Mouse (Mus musculus) thymus, adult 2 months (tissue): ENCODE results near the gene Adgre4. TPM values are rescaled to one million over a fixed set of nuclear protein-coding genes. Genes with fewer than 3 reads are reported as not detected.

Source experiments
- DNase-seq: peaks from one replicate; pipeline ENCODE4 v3.0.0; 2021
- H3K27ac ChIP-seq: fragments of 200-500 bp; 2 replicates; pipeline ENCODE4 v1.5.1; 2012; ENCODE audit warnings: low read length, control low read depth; ENCODE audit not compliant: control insufficient read depth, insufficient read depth
- H3K27me3 ChIP-seq: fragments of 200-500 bp; 2 replicates; pipeline ENCODE4 v1.6.1; 2012; ENCODE audit warnings: mild to moderate bottlenecking, low read length, moderate library complexity, mixed read lengths; ENCODE audit not compliant: control insufficient read depth, insufficient read depth
- H3K36me3 ChIP-seq: fragments of 200-500 bp; 2 replicates; pipeline ENCODE4 v1.6.1; 2012; ENCODE audit warnings: mild to moderate bottlenecking, low read length, moderate library complexity; ENCODE audit not compliant: control insufficient read depth, insufficient read depth
- H3K4me1 ChIP-seq: fragments of 200-500 bp; replicated peaks from 2 replicates; pipeline ENCODE4 v1.6.1; 2012; ENCODE audit warnings: low read length; ENCODE audit not compliant: control insufficient read depth, insufficient read depth
- H3K4me3 ChIP-seq: fragments of 200-500 bp; 2 replicates; pipeline ENCODE4 v1.5.1; 2012; ENCODE audit warnings: mild to moderate bottlenecking, low read length, control low read depth, moderate library complexity; ENCODE audit not compliant: control insufficient read depth, insufficient read depth
- CTCF ChIP-seq: fragments of 200-500 bp; IDR thresholded peaks from 2 replicates; pipeline ENCODE4 v1.5.1; 2012; ENCODE audit warnings: mild to moderate bottlenecking, control low read depth, low read length, moderate library complexity, borderline replicate concordance; ENCODE audit not compliant: control insufficient read depth, poor library complexity, insufficient read depth; ENCODE audit errors: extremely low read depth
- POLR2A ChIP-seq: fragments of 200-500 bp; IDR thresholded peaks from 2 replicates; pipeline ENCODE4 v1.6.1; 2012; ENCODE audit warnings: mild to moderate bottlenecking, low read length, control low read depth, moderate library complexity; ENCODE audit not compliant: control insufficient read depth, poor library complexity, insufficient read depth; ENCODE audit errors: extremely low read depth
- WGBS: fragments of 180-500 bp; shearing (Covaris S2); methylation state at CpG from one replicate; pipeline ENCODE4 v1.1.7; 2018; 5-methylcytosine and 5-hydroxymethylcytosine counted together
- polyA plus RNA-seq: library from polyadenylated mRNA; depleted of rRNA; stranded (reverse); fragments of >200 nt; gene quantifications from 2 replicates; pipeline ENCODE4 v1.2.3, GENCODE M21; 2012; rRNA removed

Gene Adgre4
- 1.2 and 1.3 TPM in 2 replicates for polyA plus RNA-seq

DNA sequence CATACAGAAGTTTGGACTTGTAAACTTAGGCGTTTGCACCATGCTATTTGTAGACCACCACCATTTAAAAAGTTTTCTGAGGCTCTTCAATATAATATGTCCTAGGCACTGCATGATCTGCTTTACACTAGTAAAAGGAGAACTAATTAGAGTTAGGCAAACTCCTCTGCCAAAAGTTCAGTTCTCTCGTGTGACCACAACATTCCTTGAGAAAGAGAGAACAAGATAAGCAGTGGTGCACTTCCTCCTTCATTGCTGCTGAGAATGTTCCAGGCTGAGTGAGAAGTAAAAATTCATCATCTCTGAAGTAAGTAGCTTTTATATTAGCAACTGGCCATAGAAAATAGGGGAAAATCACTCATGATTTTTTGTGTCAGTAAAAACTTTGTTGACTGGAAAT is at the start of gene Adgre4:
Gene Adgre4 (plus strand): TSS at position 199 of the 400 bp plus-strand sequence.
- no peak for DNase-seq
- Histone ChIP-seq H3K36me3 (no peaks in the 10 kb centered on the region), H3K4me3 (no peak within 1 kb of the TSS), H3K27ac (no peak within 1 kb of the TSS), H3K27me3 (no peaks in the 10 kb centered on the region), H3K4me1 (no peaks in the 10 kb centered on the region)
- WGBS: 15% methylated on average over 2 of the region's 2 CpGs
- TF ChIP-seq POLR2A (no peak), CTCF (no peak)

DNA sequence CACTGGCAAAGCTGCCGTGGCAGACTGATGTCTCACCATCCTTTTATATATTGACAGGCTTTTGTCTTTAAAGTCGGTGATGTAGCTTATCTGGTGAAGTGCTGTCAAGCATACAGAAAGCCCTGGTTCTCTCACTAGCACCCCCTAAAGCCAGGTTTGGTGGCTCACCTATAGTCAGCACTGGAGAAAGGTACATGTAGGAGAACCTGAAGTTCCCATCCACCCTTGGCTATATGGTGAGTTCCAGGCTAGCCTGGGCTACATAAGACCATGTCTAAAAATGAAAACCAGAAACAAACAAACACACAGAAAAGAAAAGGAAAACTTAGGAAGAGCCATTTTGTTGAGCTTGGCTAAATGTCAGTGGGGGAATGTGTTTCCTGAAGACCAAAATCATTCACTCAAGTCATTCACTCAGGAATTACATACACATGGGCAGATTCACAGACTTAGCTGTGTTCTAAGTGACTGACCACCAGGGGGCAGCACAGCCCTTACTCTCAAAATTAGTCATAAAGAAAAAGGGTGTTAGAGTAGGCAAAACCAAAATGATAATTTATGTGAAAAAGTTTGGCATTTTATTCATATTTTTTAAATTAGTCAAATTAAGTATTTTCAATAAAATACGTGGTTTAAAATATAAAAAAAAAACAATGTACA is 47.5 kb upstream of the Adgre4 start:
- WGBS: 69% methylated on average over 3 of the region's 3 CpGs
- Histone ChIP-seq H3K4me3 (no peak overlapping the region), H3K36me3 (peaks cover 24% of the 10 kb centered on the region), H3K4me1 (no peaks in the 10 kb centered on the region), H3K27me3 (no peaks in the 10 kb centered on the region), H3K27ac (no peak overlapping the region)
- no peak for TF ChIP-seq CTCF
- TF ChIP-seq POLR2A: no peak
- peak; percentile 77 for DNase-seq

DNA sequence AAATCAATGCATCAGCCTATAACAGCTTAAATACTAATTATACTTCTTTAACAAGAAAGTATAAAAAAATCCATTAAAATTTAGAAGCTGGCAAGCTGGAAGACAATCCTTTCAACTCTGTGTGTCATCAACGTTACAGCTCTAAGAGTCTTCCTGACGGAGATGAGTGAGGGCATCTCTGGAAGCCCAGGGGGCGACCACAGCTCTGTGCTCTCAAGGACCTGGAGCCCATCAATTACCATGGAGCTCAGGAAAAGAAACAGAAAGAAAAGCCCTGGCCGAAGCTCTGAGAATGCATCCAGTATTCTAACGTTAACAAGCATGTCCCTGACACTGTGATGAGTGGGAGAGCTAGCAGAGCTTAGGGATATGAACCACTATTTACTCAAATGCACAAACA is 46.9 kb upstream of the Adgre4 start:
- Histone ChIP-seq H3K27me3 (no peaks in the 10 kb centered on the region), H3K4me1 (no peaks in the 10 kb centered on the region), H3K36me3 (peaks cover 18% of the 10 kb centered on the region), H3K27ac (no peak overlapping the region), H3K4me3 (no peak overlapping the region)
- WGBS: 95% methylated on average over 5 of the region's 5 CpGs
- DNase-seq: no peak
- TF ChIP-seq CTCF (no peak), POLR2A (no peak)

DNA sequence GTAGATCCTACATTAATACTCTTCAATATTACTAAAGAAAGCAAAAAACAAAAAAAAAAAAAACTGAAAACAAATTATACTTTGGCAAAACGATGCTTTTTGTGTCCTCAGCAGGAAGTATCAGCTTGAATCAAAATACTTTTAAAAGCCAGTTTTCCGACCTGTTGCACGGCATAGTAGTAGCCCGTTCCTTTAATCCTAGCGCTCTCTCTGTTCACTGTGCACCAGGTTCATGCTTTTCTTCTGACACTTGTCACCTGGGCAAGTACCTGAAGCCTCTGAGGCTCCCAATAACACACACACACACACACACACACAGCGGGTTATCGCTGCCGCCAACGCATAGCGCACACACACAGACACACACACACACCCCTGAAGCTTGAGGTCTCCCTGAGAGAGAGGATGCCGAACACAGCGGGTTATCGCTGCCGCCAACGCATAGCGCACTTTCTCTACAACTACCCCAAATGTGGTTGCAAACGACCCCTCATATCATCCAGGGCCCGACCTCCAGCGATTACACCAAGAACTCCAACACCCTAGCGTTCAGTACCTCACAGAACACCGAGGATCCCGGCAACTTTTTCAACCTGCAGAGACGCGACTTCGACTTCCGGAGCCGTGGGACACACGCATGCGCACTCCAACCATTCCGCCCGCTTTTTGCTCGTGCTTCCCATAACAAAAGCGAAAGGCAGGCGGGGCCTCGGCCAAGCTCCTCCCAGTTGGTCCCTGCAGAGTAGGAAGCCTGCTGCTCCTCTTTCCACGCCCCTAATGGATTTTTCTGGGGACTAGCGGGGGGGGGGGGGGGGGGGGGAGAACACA is 37.6 kb upstream of the Adgre4 start, which contains the start of gene Pot1b:
Gene Pot1b (minus strand): TSS at position 645 of the 828 bp plus-strand sequence.
- peak; percentile 96 for DNase-seq
- Histone ChIP-seq H3K27me3 (no peaks in the 10 kb centered on the region), H3K27ac (peak within 1 kb of the TSS; percentile 80; the same call in 1 of the 2 replicates), H3K36me3 (0 out of 2 replicates have a peak, but pooled peaks cover 5% of the 10 kb centered on the region), H3K4me1 (no peaks in the 10 kb centered on the region), H3K4me3 (peak within 1 kb of the TSS; percentile 95)
- TF ChIP-seq CTCF (peak; percentile 39; the same call in 1 of the 2 replicates), POLR2A (peak; percentile 46; the same call in 1 of the 2 replicates)
- WGBS: under 1% methylated on average over 37 of the region's 37 CpGs

DNA sequence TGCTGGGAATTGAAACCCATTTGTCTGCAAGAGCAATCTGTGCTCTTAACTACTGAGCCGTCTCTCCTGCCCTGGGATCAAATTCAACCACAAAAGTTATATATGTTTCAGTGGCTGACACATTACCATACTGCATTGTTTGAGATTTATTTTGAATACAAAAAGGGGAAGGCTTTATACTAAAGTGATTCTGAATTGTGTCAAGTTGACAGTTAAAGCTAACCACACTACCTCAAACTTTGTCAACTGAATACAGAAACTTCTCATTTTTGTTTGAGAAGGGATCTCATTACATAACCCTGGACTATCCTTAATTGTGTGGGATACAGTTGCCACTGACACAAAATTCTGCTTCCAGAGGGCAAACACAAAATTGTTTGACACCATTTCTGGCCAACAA is 28.5 kb upstream of the Adgre4 start:
- WGBS: 30% methylated on average over 1 of the region's 1 CpGs
- H3K27me3 ChIP-seq: no peaks in the 10 kb centered on the region
- DNase-seq: no peak
- H3K4me3 ChIP-seq: no peak overlapping the region
- no peak overlapping the region for H3K27ac ChIP-seq
- TF ChIP-seq CTCF (no peak), POLR2A (no peak)
- H3K4me1 ChIP-seq: no peaks in the 10 kb centered on the region
- no peaks in the 10 kb centered on the region for H3K36me3 ChIP-seq

DNA sequence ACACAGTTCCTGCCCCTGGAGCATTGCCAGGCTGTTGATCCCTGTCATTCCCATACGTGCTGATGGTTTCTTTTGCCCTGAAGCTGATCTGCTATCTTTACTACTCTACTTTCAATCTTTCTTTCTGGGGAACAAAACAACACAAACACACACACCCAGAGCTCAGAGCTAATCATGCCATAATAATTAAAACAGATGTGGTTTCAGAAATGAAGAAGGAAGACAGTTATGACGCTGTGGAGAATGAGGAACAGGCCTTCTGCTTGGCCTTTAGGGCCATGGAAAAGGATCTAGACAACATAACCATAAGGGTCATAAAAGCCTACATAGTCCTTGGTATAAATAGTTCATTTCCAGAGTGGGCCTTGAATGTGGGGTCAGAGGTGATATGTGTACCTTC is 27.5 kb upstream of the Adgre4 start:
- Histone ChIP-seq H3K27ac (no peak overlapping the region), H3K4me1 (no peaks in the 10 kb centered on the region), H3K27me3 (no peaks in the 10 kb centered on the region), H3K36me3 (no peaks in the 10 kb centered on the region), H3K4me3 (no peak overlapping the region)
- 55% methylated on average over 2 of the region's 2 CpGs for WGBS
- TF ChIP-seq CTCF (no peak), POLR2A (no peak)
- DNase-seq: no peak
